Mouse (Mus musculus): ENCODE measurements around the gene Picalm. TPM values are rescaled to one million over a fixed set of nuclear protein-coding genes. Genes with fewer than 3 reads are reported as not detected.

The Picalm gene
- polyA plus RNA-seq, 2 experiments, result 53.6 to 155 TPM

DNA sequence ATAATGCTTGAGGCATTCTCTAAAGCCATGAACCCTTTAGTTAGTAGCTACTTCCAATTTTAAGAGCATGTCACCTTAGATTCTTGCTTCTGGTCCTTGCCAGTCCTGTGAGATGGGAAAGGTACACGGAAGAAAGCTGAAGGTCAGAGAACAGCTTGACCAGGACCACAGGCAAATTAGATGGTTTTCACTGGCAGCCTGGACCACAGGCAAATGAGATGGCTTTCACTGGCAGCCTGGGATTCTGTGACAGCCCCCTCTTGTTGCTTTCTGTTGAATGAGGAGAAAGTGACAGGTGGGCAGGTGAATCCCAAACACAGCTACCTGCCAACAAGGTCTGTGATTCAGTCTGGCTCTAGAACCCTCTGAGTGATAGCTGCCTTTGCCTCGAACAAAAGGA, 33.4 kb upstream of the Picalm start:
- Histone ChIP-seq H3K27me3 (ENCODE audit: control insufficient read depth, insufficient read depth, low read length) (no peaks in the 10 kb centered on the region), H3K27ac (replicated peaks; ENCODE audit: low read depth, low read length) (no peak overlapping the region), H3K9ac (ENCODE audit: low read depth, low read length, severe bottlenecking) (no peak overlapping the region), H3K4me2 (replicated peaks; ENCODE audit: low read depth, low read length, severe bottlenecking) (no peak overlapping the region), H3K9me3 (ENCODE audit: control insufficient read depth, low read length) (no peaks in the 10 kb centered on the region), H3K4me3 (replicated peaks; ENCODE audit: low read length) (no peak overlapping the region), H3K4me1 (ENCODE audit: control insufficient read depth, insufficient read depth, low read length) (no peaks in the 10 kb centered on the region), H3K36me3 (ENCODE audit: control insufficient read depth, insufficient read depth, low read length) (no peaks in the 10 kb centered on the region)
- WGBS, result 83% methylated on average over 2 of the region's 2 CpGs
- DNase-seq (ENCODE audit: low spot score) (no peak), ATAC-seq (ENCODE audit: low FRiP score, low read depth) (no peak)
- TF ChIP-seq POLR2A (IDR thresholded peaks at IDR 0.05; ENCODE audit: borderline replicate concordance, extremely low read depth, insufficient read depth, insufficient read length), result no peak

DNA sequence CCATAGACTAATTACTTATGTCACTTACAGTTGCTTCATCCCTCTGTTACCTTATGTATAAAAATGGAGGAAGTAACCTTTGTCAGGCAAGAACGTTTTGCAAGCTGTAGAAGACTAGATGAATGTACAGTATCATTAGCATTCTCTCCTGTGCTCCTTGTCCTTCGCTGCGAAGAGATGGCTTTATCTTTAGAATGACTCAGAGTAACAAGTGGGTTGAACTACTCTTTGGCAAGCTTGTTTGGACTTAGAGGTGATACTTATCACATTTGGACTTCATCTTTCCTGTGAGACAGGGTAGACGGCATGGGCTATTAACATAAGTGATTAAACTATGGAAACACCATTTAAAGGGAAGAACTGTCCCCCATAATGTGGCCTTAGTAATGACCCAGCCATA, 31.8 kb upstream of the Picalm start:
- WGBS, result 87% methylated on average over 4 of the region's 4 CpGs
- DNase-seq (ENCODE audit: low spot score), result no peak

DNA sequence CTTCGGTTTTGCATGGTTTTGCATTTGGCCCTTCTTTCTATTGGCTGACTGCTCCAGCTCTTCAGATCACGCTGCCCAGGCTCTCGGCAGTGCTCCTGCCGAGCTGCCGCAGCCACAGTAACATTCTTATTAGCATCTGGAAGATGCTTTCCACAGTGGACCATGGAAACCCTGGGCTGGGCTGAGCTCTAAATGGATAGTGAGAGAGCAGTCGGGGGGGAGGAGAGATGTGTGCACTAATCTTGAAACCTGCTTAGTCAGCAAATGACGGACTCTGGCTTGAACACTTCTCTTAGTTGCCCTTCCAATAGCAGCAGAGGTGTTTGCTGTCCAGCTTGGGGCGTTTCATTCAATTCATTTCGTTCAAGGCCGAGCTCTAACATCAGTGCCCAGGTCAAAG, 30.8 kb upstream of the Picalm start:
- TF ChIP-seq POLR2A (IDR thresholded peaks at IDR 0.05; ENCODE audit: borderline replicate concordance, extremely low read depth, insufficient read depth, insufficient read length), result no peak
- Histone ChIP-seq H3K27me3 (ENCODE audit: control insufficient read depth, insufficient read depth, low read length) (no peaks in the 10 kb centered on the region), H3K4me1 (ENCODE audit: control insufficient read depth, insufficient read depth, low read length) (no peaks in the 10 kb centered on the region), H3K36me3 (ENCODE audit: control insufficient read depth, insufficient read depth, low read length) (no peaks in the 10 kb centered on the region), H3K9ac (ENCODE audit: low read depth, low read length, severe bottlenecking) (no peak overlapping the region), H3K27ac (replicated peaks; ENCODE audit: low read depth, low read length) (no peak overlapping the region), H3K4me3 (replicated peaks; ENCODE audit: low read length) (no peak overlapping the region), H3K9me3 (ENCODE audit: control insufficient read depth, low read length) (no peaks in the 10 kb centered on the region), H3K4me2 (replicated peaks; ENCODE audit: low read depth, low read length, severe bottlenecking) (no peak overlapping the region)
- no peak for ATAC-seq (ENCODE audit: low FRiP score, low read depth)
- no peak for DNase-seq (ENCODE audit: low spot score)
- WGBS, result 48% methylated on average over 10 of the region's 10 CpGs

More for the DNA sequence above, 31.8 kb upstream of the Picalm start:
- H3K4me3 ChIP-seq (replicated peaks; ENCODE audit: low read length), result no peak overlapping the region
- H3K27me3 ChIP-seq (ENCODE audit: control insufficient read depth, insufficient read depth, low read length), result no peaks in the 10 kb centered on the region
- no peaks in the 10 kb centered on the region for H3K4me1 ChIP-seq (ENCODE audit: control insufficient read depth, insufficient read depth, low read length)
- H3K4me2 ChIP-seq (replicated peaks; ENCODE audit: low read depth, low read length, severe bottlenecking), result no peak overlapping the region
- no peaks in the 10 kb centered on the region for H3K36me3 ChIP-seq (ENCODE audit: control insufficient read depth, insufficient read depth, low read length)
- no peaks in the 10 kb centered on the region for H3K9me3 ChIP-seq (ENCODE audit: control insufficient read depth, low read length)
- no peak for ATAC-seq (ENCODE audit: low FRiP score, low read depth)
- TF ChIP-seq POLR2A (IDR thresholded peaks at IDR 0.05; ENCODE audit: borderline replicate concordance, extremely low read depth, insufficient read depth, insufficient read length), result no peak
- no peak overlapping the region for H3K27ac ChIP-seq (replicated peaks; ENCODE audit: low read depth, low read length)
- no peak overlapping the region for H3K9ac ChIP-seq (ENCODE audit: low read depth, low read length, severe bottlenecking)

- DNase-seq (ENCODE audit: low spot score) (no peak), ATAC-seq (ENCODE audit: low FRiP score, low read depth) (no peak)
- H3K9me3 ChIP-seq (ENCODE audit: control insufficient read depth, low read length), result no peaks in the 10 kb centered on the region
- no peaks in the 10 kb centered on the region for H3K36me3 ChIP-seq (ENCODE audit: control insufficient read depth, insufficient read depth, low read length)
- TF ChIP-seq POLR2A (IDR thresholded peaks at IDR 0.05; ENCODE audit: borderline replicate concordance, extremely low read depth, insufficient read depth, insufficient read length), result no peak
- H3K9ac ChIP-seq (ENCODE audit: low read depth, low read length, severe bottlenecking), result no peak overlapping the region
- H3K4me3 ChIP-seq (replicated peaks; ENCODE audit: low read length), result no peak overlapping the region
- H3K4me2 ChIP-seq (replicated peaks; ENCODE audit: low read depth, low read length, severe bottlenecking), result no peak overlapping the region
- H3K27me3 ChIP-seq (ENCODE audit: control insufficient read depth, insufficient read depth, low read length), result no peaks in the 10 kb centered on the region
- 61% methylated on average over 3 of the region's 3 CpGs for WGBS
- no peak overlapping the region for H3K27ac ChIP-seq (replicated peaks; ENCODE audit: low read depth, low read length)
- H3K4me1 ChIP-seq (ENCODE audit: control insufficient read depth, insufficient read depth, low read length), result no peaks in the 10 kb centered on the region
Observed at GRCm38 (mm10) chr7:90100614-90101160, 29.3 kb upstream of the Picalm start.

- Histone ChIP-seq H3K4me3 (replicated peaks; ENCODE audit: low read length) (no peak overlapping the region), H3K36me3 (ENCODE audit: control insufficient read depth, insufficient read depth, low read length) (no peaks in the 10 kb centered on the region), H3K27me3 (ENCODE audit: control insufficient read depth, insufficient read depth, low read length) (no peaks in the 10 kb centered on the region), H3K9ac (ENCODE audit: low read depth, low read length, severe bottlenecking) (no peak overlapping the region), H3K4me1 (ENCODE audit: control insufficient read depth, insufficient read depth, low read length) (no peaks in the 10 kb centered on the region), H3K4me2 (replicated peaks; ENCODE audit: low read depth, low read length, severe bottlenecking) (no peak overlapping the region), H3K27ac (replicated peaks; ENCODE audit: low read depth, low read length) (no peak overlapping the region), H3K9me3 (ENCODE audit: control insufficient read depth, low read length) (no peaks in the 10 kb centered on the region)
- TF ChIP-seq POLR2A (IDR thresholded peaks at IDR 0.05; ENCODE audit: borderline replicate concordance, extremely low read depth, insufficient read depth, insufficient read length), result no peak
- WGBS, result 92% methylated on average over 2 of the region's 2 CpGs
- no peak for DNase-seq (ENCODE audit: low spot score)
- no peak for ATAC-seq (ENCODE audit: low FRiP score, low read depth)
Observed at GRCm38 (mm10) chr7:90116100-90116499, 13.9 kb upstream of the Picalm start.

DNA sequence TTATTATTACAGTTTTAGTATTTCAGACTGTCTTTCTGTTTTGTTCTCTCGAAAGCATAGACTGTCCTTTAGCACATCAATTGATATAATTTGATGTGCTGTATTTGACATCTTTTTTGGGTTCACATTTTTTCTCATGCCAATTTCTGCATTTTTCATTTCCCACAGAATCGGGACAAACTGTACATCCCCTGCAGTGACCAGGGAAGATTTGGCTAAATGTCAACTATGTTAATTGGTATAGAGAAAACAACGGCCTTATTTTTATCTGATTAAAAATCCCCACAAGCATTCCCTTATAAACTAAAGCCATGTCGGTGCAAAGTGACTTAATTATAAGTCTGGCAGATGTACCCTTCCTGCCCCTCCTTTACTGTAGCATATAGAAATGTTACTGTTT, 9.9 kb upstream of the Picalm start:
- no peaks in the 10 kb centered on the region for H3K27me3 ChIP-seq (ENCODE audit: control insufficient read depth, insufficient read depth, low read length)
- no peaks in the 10 kb centered on the region for H3K36me3 ChIP-seq (ENCODE audit: control insufficient read depth, insufficient read depth, low read length)
- no peak for ATAC-seq (ENCODE audit: low FRiP score, low read depth)
- H3K9me3 ChIP-seq (ENCODE audit: control insufficient read depth, low read length), result no peaks in the 10 kb centered on the region
- DNase-seq (ENCODE audit: low spot score), result no peak
- WGBS, result 57% methylated on average over 4 of the region's 4 CpGs
- H3K27ac ChIP-seq (replicated peaks; ENCODE audit: low read depth, low read length), result no peak overlapping the region
- no peak overlapping the region for H3K9ac ChIP-seq (ENCODE audit: low read depth, low read length, severe bottlenecking)
- no peak overlapping the region for H3K4me2 ChIP-seq (replicated peaks; ENCODE audit: low read depth, low read length, severe bottlenecking)
- no peak overlapping the region for H3K4me3 ChIP-seq (replicated peaks; ENCODE audit: low read length)
- no peak for TF ChIP-seq POLR2A (IDR thresholded peaks at IDR 0.05; ENCODE audit: borderline replicate concordance, extremely low read depth, insufficient read depth, insufficient read length)
- H3K4me1 ChIP-seq (ENCODE audit: control insufficient read depth, insufficient read depth, low read length), result no peaks in the 10 kb centered on the region
